Mouse (Mus musculus): ENCODE data around the gene Rbfox1. TPM values are rescaled to one million over a fixed set of nuclear protein-coding genes. Genes with fewer than 3 reads are reported as not detected.
A peak's percentile ranks its signal among the peaks of the same experiment; 100 is the strongest.

The Rbfox1 gene
- polyA plus RNA-seq, 1 experiment from 2014 or later, result 2.7 TPM

- ATAC-seq (ENCODE audit: insufficient number of reproducible peaks, insufficient read depth, low FRiP score, low read depth), result no peak
- Histone ChIP-seq H3K4me3 (ENCODE audit: low read depth, low read length) (no peak overlapping the region), H3K9me3 (ENCODE audit: control insufficient read depth, low read depth, low read length) (no peaks in the 10 kb centered on the region), H3K4me1 (ENCODE audit: control insufficient read depth, insufficient read depth, low read length) (no peaks in the 10 kb centered on the region), H3K27ac (ENCODE audit: low read length) (no peak overlapping the region), H3K27me3 (ENCODE audit: control insufficient read depth, insufficient read depth, low read length) (no peaks in the 10 kb centered on the region), H3K36me3 (ENCODE audit: control insufficient read depth, insufficient read depth, low read length) (no peaks in the 10 kb centered on the region), H3K4me2 (replicated peaks; ENCODE audit: low read depth, low read length) (no peak overlapping the region), H3K9ac (replicated peaks; ENCODE audit: low read depth, low read length) (no peak overlapping the region)
These were observed 1480.7 kb downstream of the Rbfox1 start for GRCm38 (mm10) chr16:7365878-7366277.

DNA sequence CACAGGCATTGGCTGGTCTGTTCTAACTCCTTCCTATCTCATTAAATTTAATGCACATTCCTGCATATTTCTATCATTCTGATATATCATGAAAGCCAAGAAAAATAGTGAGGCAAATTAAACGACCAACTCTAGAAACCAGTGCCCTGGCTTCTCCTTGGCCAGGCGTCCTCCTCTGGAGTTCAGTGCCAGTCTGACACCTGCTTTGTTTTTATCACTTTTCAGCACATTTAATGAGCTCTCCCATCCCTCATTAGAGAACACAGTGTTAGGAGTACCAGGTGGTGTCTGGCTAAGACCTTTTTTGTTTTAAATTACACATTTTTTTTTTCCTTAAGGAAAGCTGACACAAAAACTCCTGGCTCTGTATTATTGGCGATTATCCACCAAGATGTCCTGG is 1489.0 kb downstream of the Rbfox1 start:
- no peaks in the 10 kb centered on the region for H3K27me3 ChIP-seq (ENCODE audit: control insufficient read depth, insufficient read depth, low read length)
- H3K9ac ChIP-seq (replicated peaks; ENCODE audit: low read depth, low read length), result no peak overlapping the region
- 74% methylated on average over 3 of the region's 3 CpGs for WGBS

GRCm38 (mm10) chr16:7374674-7375073 is 1489.5 kb downstream of the Rbfox1 start:
- H3K27me3 ChIP-seq (ENCODE audit: control insufficient read depth, insufficient read depth, low read length), result no peaks in the 10 kb centered on the region
- H3K36me3 ChIP-seq (ENCODE audit: control insufficient read depth, insufficient read depth, low read length), result no peaks in the 10 kb centered on the region
- no peak overlapping the region for H3K9ac ChIP-seq (replicated peaks; ENCODE audit: low read depth, low read length)
- no peak for ATAC-seq (ENCODE audit: insufficient number of reproducible peaks, insufficient read depth, low FRiP score, low read depth)
- no peaks in the 10 kb centered on the region for H3K4me1 ChIP-seq (ENCODE audit: control insufficient read depth, insufficient read depth, low read length)
- 63% methylated on average over 2 of the region's 2 CpGs for WGBS
- no peak overlapping the region for H3K4me3 ChIP-seq (ENCODE audit: low read depth, low read length)
- no peak overlapping the region for H3K27ac ChIP-seq (ENCODE audit: low read length)
- no peak overlapping the region for H3K4me2 ChIP-seq (replicated peaks; ENCODE audit: low read depth, low read length)
- no peaks in the 10 kb centered on the region for H3K9me3 ChIP-seq (ENCODE audit: control insufficient read depth, low read depth, low read length)

More for the DNA sequence above, 1489.0 kb downstream of the Rbfox1 start:
- ATAC-seq (ENCODE audit: insufficient number of reproducible peaks, insufficient read depth, low FRiP score, low read depth), result no peak
- Histone ChIP-seq H3K4me1 (ENCODE audit: control insufficient read depth, insufficient read depth, low read length) (no peaks in the 10 kb centered on the region), H3K36me3 (ENCODE audit: control insufficient read depth, insufficient read depth, low read length) (no peaks in the 10 kb centered on the region), H3K4me3 (ENCODE audit: low read depth, low read length) (no peak overlapping the region), H3K27ac (ENCODE audit: low read length) (no peak overlapping the region), H3K4me2 (replicated peaks; ENCODE audit: low read depth, low read length) (no peak overlapping the region), H3K9me3 (ENCODE audit: control insufficient read depth, low read depth, low read length) (no peaks in the 10 kb centered on the region)

- H3K4me1 ChIP-seq (ENCODE audit: control insufficient read depth, insufficient read depth, low read length), result no peaks in the 10 kb centered on the region
- no peaks in the 10 kb centered on the region for H3K27me3 ChIP-seq (ENCODE audit: control insufficient read depth, insufficient read depth, low read length)
- H3K4me2 ChIP-seq (replicated peaks; ENCODE audit: low read depth, low read length), result no peak overlapping the region
- no peak for ATAC-seq (ENCODE audit: insufficient number of reproducible peaks, insufficient read depth, low FRiP score, low read depth)
- H3K27ac ChIP-seq (ENCODE audit: low read length), result no peak overlapping the region
- no peak overlapping the region for H3K4me3 ChIP-seq (ENCODE audit: low read depth, low read length)
- no peak overlapping the region for H3K9ac ChIP-seq (replicated peaks; ENCODE audit: low read depth, low read length)
- no peaks in the 10 kb centered on the region for H3K9me3 ChIP-seq (ENCODE audit: control insufficient read depth, low read depth, low read length)
- H3K36me3 ChIP-seq (ENCODE audit: control insufficient read depth, insufficient read depth, low read length), result no peaks in the 10 kb centered on the region
These were observed 1510.9 kb downstream of the Rbfox1 start for GRCm38 (mm10) chr16:7396101-7396500.

DNA sequence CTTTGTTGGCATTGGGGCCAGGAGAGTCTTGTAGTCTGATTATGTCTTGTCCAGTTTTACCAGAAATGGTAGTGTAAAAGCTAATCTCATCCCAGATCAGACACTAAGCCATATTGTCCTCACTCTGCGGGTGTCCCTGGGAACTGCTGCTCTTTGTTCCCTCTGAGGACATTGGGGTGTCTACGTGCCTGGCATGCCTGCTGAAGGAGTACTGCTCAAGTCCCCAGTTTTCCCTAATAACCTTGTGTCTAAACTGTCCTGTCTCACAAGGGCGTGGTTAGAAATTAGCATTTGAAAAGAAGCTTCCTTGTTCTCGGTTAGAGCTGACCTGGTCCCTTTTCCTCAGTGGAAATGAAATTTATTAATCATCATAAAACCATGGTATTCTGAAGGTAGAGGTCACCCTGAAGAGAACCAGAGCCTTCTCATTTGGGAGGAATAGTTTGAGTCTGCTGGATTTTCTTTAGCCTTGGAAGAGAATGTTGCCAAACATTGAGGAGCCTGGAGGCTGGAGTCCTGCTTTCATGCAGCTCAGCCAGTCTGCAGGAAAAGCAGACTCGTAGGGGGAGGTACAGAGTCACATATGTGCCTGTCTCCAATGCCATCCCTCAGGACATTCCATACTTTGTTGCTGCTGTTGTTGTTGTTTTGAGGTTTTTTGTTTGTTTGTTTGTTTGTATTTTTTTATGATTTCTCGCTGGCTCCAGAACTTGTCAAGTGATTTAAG is 1519.8 kb downstream of the Rbfox1 start:
- WGBS, result 59% methylated on average over 6 of the region's 6 CpGs
- Histone ChIP-seq H3K4me1 (ENCODE audit: control insufficient read depth, insufficient read depth, low read length) (no peaks in the 10 kb centered on the region), H3K9me3 (ENCODE audit: control insufficient read depth, low read depth, low read length) (no peaks in the 10 kb centered on the region), H3K27ac (ENCODE audit: low read length) (no peak overlapping the region), H3K27me3 (ENCODE audit: control insufficient read depth, insufficient read depth, low read length) (no peaks in the 10 kb centered on the region), H3K4me2 (replicated peaks; ENCODE audit: low read depth, low read length) (no peak overlapping the region), H3K36me3 (ENCODE audit: control insufficient read depth, insufficient read depth, low read length) (no peaks in the 10 kb centered on the region), H3K9ac (replicated peaks; ENCODE audit: low read depth, low read length) (no peak overlapping the region), H3K4me3 (ENCODE audit: low read depth, low read length) (no peak overlapping the region)
- ATAC-seq (ENCODE audit: insufficient number of reproducible peaks, insufficient read depth, low FRiP score, low read depth), result no peak

DNA sequence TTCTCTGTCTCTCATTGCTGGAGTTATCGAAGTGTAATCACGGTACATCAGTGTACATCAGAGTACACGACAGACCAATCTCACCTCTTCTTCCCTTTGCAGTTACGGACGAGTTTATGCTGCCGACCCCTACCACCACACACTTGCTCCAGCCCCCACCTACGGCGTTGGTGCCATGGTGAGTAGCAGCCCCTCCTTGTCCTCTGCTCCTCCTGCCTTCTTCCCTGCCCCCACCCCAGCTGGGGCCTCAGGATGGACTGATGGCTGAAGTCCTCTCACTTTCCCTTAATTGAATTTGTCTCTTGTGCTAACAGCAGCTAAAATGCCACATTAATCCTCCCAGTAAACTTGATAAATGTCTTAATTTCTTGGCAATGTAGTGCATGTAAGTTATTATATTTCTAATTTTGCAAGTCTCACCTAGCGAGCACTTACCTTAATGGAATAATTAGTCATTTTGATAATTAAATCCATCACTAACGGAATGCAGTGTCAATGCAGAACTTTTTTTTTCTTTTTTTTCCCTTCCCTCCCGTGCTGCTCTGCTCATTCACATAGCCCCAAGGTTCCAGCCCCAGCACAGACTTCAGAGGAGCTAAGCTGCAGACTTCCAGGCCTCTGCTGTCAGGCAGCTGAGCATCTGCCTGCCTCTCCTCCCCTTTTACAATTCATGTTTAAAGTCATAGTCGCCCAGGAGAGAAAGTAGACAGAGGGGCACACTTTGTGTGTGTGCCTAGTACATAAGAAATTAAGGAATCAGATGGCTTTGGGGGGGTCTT is 1522.9 kb downstream of the Rbfox1 start:
- Histone ChIP-seq H3K27me3 (ENCODE audit: control insufficient read depth, insufficient read depth, low read length) (no peaks in the 10 kb centered on the region), H3K4me3 (ENCODE audit: low read depth, low read length) (no peak overlapping the region), H3K4me1 (ENCODE audit: control insufficient read depth, insufficient read depth, low read length) (no peaks in the 10 kb centered on the region), H3K9ac (replicated peaks; ENCODE audit: low read depth, low read length) (no peak overlapping the region), H3K36me3 (ENCODE audit: control insufficient read depth, insufficient read depth, low read length) (no peaks in the 10 kb centered on the region), H3K4me2 (replicated peaks; ENCODE audit: low read depth, low read length) (no peak overlapping the region), H3K9me3 (ENCODE audit: control insufficient read depth, low read depth, low read length) (no peaks in the 10 kb centered on the region), H3K27ac (ENCODE audit: low read length) (no peak overlapping the region)
- no peak for ATAC-seq (ENCODE audit: insufficient number of reproducible peaks, insufficient read depth, low FRiP score, low read depth)
- 36% methylated on average over 12 of the region's 12 CpGs for WGBS

GRCm38 (mm10) chr16:7419655-7420281 is 1534.6 kb downstream of the Rbfox1 start:
- Histone ChIP-seq H3K4me1 (ENCODE audit: control insufficient read depth, insufficient read depth, low read length) (peaks cover 12% of the 10 kb centered on the region; the same call in 1 of the 2 replicates), H3K27ac (ENCODE audit: low read length) (peak overlapping the region; percentile 40; the same call in 1 of the 2 replicates), H3K4me3 (ENCODE audit: low read depth, low read length) (no peak overlapping the region), H3K9me3 (ENCODE audit: control insufficient read depth, low read depth, low read length) (no peaks in the 10 kb centered on the region), H3K36me3 (ENCODE audit: control insufficient read depth, insufficient read depth, low read length) (no peaks in the 10 kb centered on the region), H3K27me3 (ENCODE audit: control insufficient read depth, insufficient read depth, low read length) (0 out of 2 replicates have a peak, but pooled peaks cover 2% of the 10 kb centered on the region), H3K4me2 (replicated peaks; ENCODE audit: low read depth, low read length) (peak overlapping the region; percentile 35), H3K9ac (replicated peaks; ENCODE audit: low read depth, low read length) (no peak overlapping the region)
- 11% methylated on average over 12 of the region's 12 CpGs for WGBS
- ATAC-seq (ENCODE audit: insufficient number of reproducible peaks, insufficient read depth, low FRiP score, low read depth), result peak; percentile 78

DNA sequence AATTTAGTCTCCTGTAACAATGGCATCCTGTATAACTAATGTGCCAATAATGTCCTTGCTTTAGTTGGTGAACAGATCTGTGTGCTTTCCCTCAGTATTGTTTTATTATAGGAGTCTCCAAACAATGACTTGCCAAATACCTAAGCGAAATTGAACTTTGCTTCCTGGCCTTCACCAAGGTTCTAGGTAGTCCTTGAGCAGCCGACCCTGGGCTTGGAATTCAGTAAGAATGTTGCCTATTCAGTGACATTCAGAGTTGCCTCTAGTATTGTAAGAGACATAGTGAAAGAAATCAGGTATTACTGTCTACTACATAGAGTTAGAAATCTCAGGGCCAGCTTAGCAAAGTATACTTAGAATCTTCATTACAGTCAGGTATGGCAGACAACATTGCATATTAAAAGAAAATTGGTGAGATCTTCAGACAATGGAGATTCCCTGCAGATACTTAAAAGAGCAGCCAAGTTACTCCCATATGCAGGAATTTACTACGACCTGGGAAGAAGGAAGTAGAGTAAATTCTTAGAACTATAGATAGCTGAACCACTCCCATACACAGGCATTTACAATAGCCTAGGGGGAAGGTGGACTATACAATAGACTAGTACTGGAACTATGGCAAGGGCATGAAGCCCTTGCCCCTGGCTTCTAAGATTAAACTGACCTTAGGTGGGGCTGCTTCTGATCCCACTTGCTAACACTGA is 1540.4 kb downstream of the Rbfox1 start:
- no peak for ATAC-seq (ENCODE audit: insufficient number of reproducible peaks, insufficient read depth, low FRiP score, low read depth)
- no peak overlapping the region for H3K4me2 ChIP-seq (replicated peaks; ENCODE audit: low read depth, low read length)
- H3K36me3 ChIP-seq (ENCODE audit: control insufficient read depth, insufficient read depth, low read length), result no peaks in the 10 kb centered on the region
- H3K27ac ChIP-seq (ENCODE audit: low read length), result no peak overlapping the region
- no peaks in the 10 kb centered on the region for H3K9me3 ChIP-seq (ENCODE audit: control insufficient read depth, low read depth, low read length)
- no peak overlapping the region for H3K9ac ChIP-seq (replicated peaks; ENCODE audit: low read depth, low read length)
- 80% methylated on average over 3 of the region's 3 CpGs for WGBS
- no peaks in the 10 kb centered on the region for H3K4me1 ChIP-seq (ENCODE audit: control insufficient read depth, insufficient read depth, low read length)
- no peaks in the 10 kb centered on the region for H3K27me3 ChIP-seq (ENCODE audit: control insufficient read depth, insufficient read depth, low read length)
- no peak overlapping the region for H3K4me3 ChIP-seq (ENCODE audit: low read depth, low read length)
